In the genomic region with DNA sequence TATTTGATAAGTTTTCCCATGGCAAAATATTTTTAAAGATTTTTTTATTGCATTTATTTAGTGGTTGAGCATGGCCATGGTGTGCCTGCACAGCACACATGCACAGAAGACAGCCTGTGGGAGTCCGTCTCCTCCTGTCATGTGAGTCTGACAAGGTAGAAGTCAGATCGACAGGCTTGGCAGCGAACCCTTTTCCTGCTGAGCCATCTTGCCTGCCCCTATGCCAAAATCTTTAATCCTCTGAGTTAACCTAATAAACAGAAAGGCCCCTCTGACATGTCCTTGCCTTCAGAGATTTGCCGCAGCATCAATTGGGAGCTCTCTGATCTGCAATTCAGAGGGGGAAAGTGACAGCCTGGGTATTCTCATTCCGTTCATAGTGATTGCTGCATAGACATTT, we compare ENCODE assay signal across 23 mouse cellular contexts. TPM values are rescaled to one million over a fixed set of nuclear protein-coding genes. Genes with fewer than 3 reads are reported as not detected.
A peak's percentile ranks its signal among the peaks of the same experiment; 100 is the strongest.
DNase-seq lines count a peak whose midpoint lies in the region; ATAC-seq and TF ChIP-seq lines count a peak whose summit lies in the region.
"Had no signal": no experiment of that assay in that cellular context is flagged by ENCODE, and none has a peak within 500 bp of the region (broad histone marks: within the 10 kb centered on the region; RNA-seq: fewer than 3 reads in every experiment).

No protein-coding gene starts in this region.

- no peaks in the 10 kb centered on the region for H3K27me3 ChIP-seq in forebrain, embryonic 13.5 days
- no peaks in the 10 kb centered on the region for H3K27me3 ChIP-seq in forebrain, embryonic 16.5 days (replicated peaks; ENCODE audit: control insufficient read depth, insufficient read depth, low read length)
- H3K27me3 ChIP-seq in heart, adult 2 months (ENCODE audit: control insufficient read depth, insufficient read depth, low read length), result no peaks in the 10 kb centered on the region
- H3K27me3 ChIP-seq: neural tube, embryonic 12.5 days had no signal

- no peaks in the 10 kb centered on the region for H3K9me3 ChIP-seq in forebrain, embryonic 13.5 days (replicated peaks)
- no peaks in the 10 kb centered on the region for H3K9me3 ChIP-seq in forebrain, embryonic 16.5 days (ENCODE audit: control insufficient read depth, low read length)
- H3K9me3 ChIP-seq: forebrain, embryonic 10.5 days; kidney, embryonic 15.5 days; midbrain, embryonic 10.5 days; neural tube, embryonic 12.5 days had no signal

- no peak for ATAC-seq in forebrain, embryonic 13.5 days
- ATAC-seq in forebrain, embryonic 16.5 days, result no peak
- ATAC-seq: CD4-positive, CD25-positive, alpha-beta regulatory T cell, adult 4 months had no signal

- peak overlapping the region; percentile 17; the same call in 1 of the 2 replicates for H3K27ac ChIP-seq in forebrain, embryonic 13.5 days
- H3K27ac ChIP-seq in forebrain, embryonic 16.5 days (ENCODE audit: low read length), result no peak overlapping the region
- no peak overlapping the region for H3K27ac ChIP-seq in heart, adult 2 months
- H3K27ac ChIP-seq: forebrain, embryonic 10.5 days; kidney, embryonic 15.5 days; macrophage; midbrain, embryonic 10.5 days; neural tube, embryonic 12.5 days had no signal

- no peak for TF ChIP-seq CTCF in heart, adult 2 months (IDR thresholded peaks at IDR 0.05)

- H3K4me3 ChIP-seq in forebrain, embryonic 13.5 days, result no peak overlapping the region
- no peak overlapping the region for H3K4me3 ChIP-seq in forebrain, embryonic 16.5 days (replicated peaks; ENCODE audit: low read length)
- no peak overlapping the region for H3K4me3 ChIP-seq in heart, adult 2 months
- H3K4me3 ChIP-seq: forebrain, embryonic 10.5 days; kidney, embryonic 15.5 days; midbrain, embryonic 10.5 days; neural tube, embryonic 12.5 days had no signal

- WGBS in forebrain, embryonic 13.5 days, result 45% methylated on average over 5 of the region's 5 CpGs
- 30% methylated on average over 5 of the region's 5 CpGs for WGBS in forebrain, embryonic 16.5 days
- 73% methylated on average over 5 of the region's 5 CpGs for WGBS in heart, adult 2 months

- no peak overlapping the region for H3K4me2 ChIP-seq in forebrain, embryonic 13.5 days
- no peak overlapping the region for H3K4me2 ChIP-seq in forebrain, embryonic 16.5 days (ENCODE audit: low read length)
- H3K4me2 ChIP-seq: heart, embryonic 11.5 days; kidney, embryonic 15.5 days; neural tube, embryonic 12.5 days had no signal

- H3K79me2 ChIP-seq in heart, adult 2 months (replicated peaks; ENCODE audit: control insufficient read depth, insufficient read depth, low read length), result no peaks in the 10 kb centered on the region

- peak; percentile 62 for DNase-seq in left cerebral cortex, postnatal 4 days
- no peak for DNase-seq in left cerebral cortex, adult 9 months (ENCODE audit: low spot score in 2 of 2)
- DNase-seq in cerebellum, adult 18-20 months, result peak; percentile 59 to 63
- DNase-seq in cerebellum, postnatal 25 days, result peak; percentile 68 to 75
- DNase-seq in heart, adult 2 months, result no peak
- DNase-seq: adrenal gland, postnatal 36 days; kidney, adult 11 months; kidney, postnatal 36 days; layer of hippocampus, adult 9-11 months; retina, postnatal 1 day; right cerebral cortex, postnatal 25 days; spleen, adult 18-20 months had no signal

- TF ChIP-seq EP300 in heart, adult 2 months (IDR thresholded peaks at IDR 0.05; ENCODE audit: insufficient read depth, low read depth, low read length), result no peak

- intact Hi-C loops in left cerebral cortex, postnatal 4 days (cut with DNase I), result no loop called here
- intact Hi-C loops in heart, adult 2 months (cut with DNase I), result no loop called here

- TF ChIP-seq POLR2A in heart, adult 2 months (IDR thresholded peaks at IDR 0.05; ENCODE audit: insufficient read depth, low read depth, low read length), result no peak

- peaks cover 95% of the 10 kb centered on the region for H3K4me1 ChIP-seq in forebrain, embryonic 13.5 days
- peaks cover 59% of the 10 kb centered on the region for H3K4me1 ChIP-seq in forebrain, embryonic 16.5 days (replicated peaks; ENCODE audit: control insufficient read depth, insufficient read depth, low read length)
- H3K4me1 ChIP-seq in heart, adult 2 months (ENCODE audit: control insufficient read depth, insufficient read depth, low read length), result peaks cover under 1% of the 10 kb centered on the region; the same call in 1 of the 2 replicates

- H3K9ac ChIP-seq in forebrain, embryonic 13.5 days, result no peak overlapping the region
- H3K9ac ChIP-seq in forebrain, embryonic 16.5 days (replicated peaks; ENCODE audit: low read depth, low read length), result no peak overlapping the region
- H3K9ac ChIP-seq in heart, adult 2 months (ENCODE audit: low read depth, low read length), result no peak overlapping the region
- H3K9ac ChIP-seq: kidney, embryonic 15.5 days; neural tube, embryonic 12.5 days had no signal

- H3K36me3 ChIP-seq in forebrain, embryonic 13.5 days (ENCODE audit: poor library complexity, severe bottlenecking), result peaks cover 8% of the 10 kb centered on the region; the same call in 1 of the 2 replicates
- no peaks in the 10 kb centered on the region for H3K36me3 ChIP-seq in forebrain, embryonic 16.5 days (ENCODE audit: control insufficient read depth, insufficient read depth)
- H3K36me3 ChIP-seq in heart, adult 2 months (ENCODE audit: control insufficient read depth, insufficient read depth, low read length), result no peaks in the 10 kb centered on the region
- H3K36me3 ChIP-seq: forebrain, embryonic 10.5 days; kidney, embryonic 15.5 days; midbrain, embryonic 10.5 days; neural tube, embryonic 12.5 days had no signal

RNA-seq across cellular contexts. Expression of a gene that starts 26.0 kb away (rescaled TPM):
- polyA plus RNA-seq in forebrain, embryonic 13.5 days (2015; fragmentation: Nextera tagmentation; extraction: Ambion mirVana), result 86.2 and 99.4 TPM in 2 replicates
- 174 and 187 TPM in 2 replicates for polyA plus RNA-seq in forebrain, embryonic 16.5 days (2015; fragmentation: Nextera tagmentation; extraction: Ambion mirVana)
- total RNA-seq in left cerebral cortex, postnatal 4 days (2021), result 1,000 to 10,000 TPM in 1 of 2 experiments, 100 to 1,000 TPM in 1; 949 to 1,024 TPM
- 10 to 100 TPM; 22.4 to 23.7 TPM for total RNA-seq in heart, adult 2 months (2021)
- 26.7 and 28.3 TPM in 2 replicates for polyA plus RNA-seq in heart, adult 2 months (2012; rRNA removed)
- total RNA-seq: granulocyte monocyte progenitor cell, adult 5-6 weeks; hematopoietic stem cell, adult 5-6 weeks had no signal
- polyA plus RNA-seq: macrophage had no signal

Comparison
In these comparisons a context has a peak if more than half of its experiments do, and no peak if none do; other contexts are left out.
1. DNase-seq: peak in left cerebral cortex, postnatal 4 days (single experiment), cerebellum, adult 18-20 months (2 of 2) and cerebellum, postnatal 25 days (2 of 2); none in left cerebral cortex, adult 9 months (0 of 2) and heart, adult 2 months (0 of 2).